Mouse (Mus musculus) neural tube, embryonic 11.5 days (tissue): Measurements from ENCODE around the gene Cracr2b. TPM values are rescaled to one million over a fixed set of nuclear protein-coding genes. Genes with fewer than 3 reads are reported as not detected.

Experiments
- ATAC-seq: fragments of 200-750 bp; cut with Nextera tagmentation; 2 replicates; pipeline ENCODE4 v1.8.0; 2017; ENCODE audit warnings: moderate number of reproducible peaks, mild to moderate bottlenecking, moderate TSS enrichment, moderate library complexity; ENCODE audit not compliant: insufficient read depth, low FRiP score, low TSS enrichment
- DNase-seq: peaks from one replicate; pipeline ENCODE4 v3.0.0-alpha.2; 2015; ENCODE audit warnings: low spot score
- H3K27ac ChIP-seq: fragments of 300-500 bp; sonication (generic); 2 replicates; pipeline ENCODE4 v1.5.1; 2014; ENCODE audit warnings: low read depth, mild to moderate bottlenecking, low read length
- H3K27me3 ChIP-seq: fragments of 300-500 bp; sonication (generic); 2 replicates; pipeline ENCODE4 v1.6.1; 2014; ENCODE audit warnings: mild to moderate bottlenecking, low read length, mixed read lengths; ENCODE audit not compliant: control insufficient read depth, insufficient read depth
- H3K36me3 ChIP-seq: fragments of 300-500 bp; sonication (generic); 2 replicates; pipeline ENCODE4 v1.6.1; 2014; ENCODE audit warnings: mild to moderate bottlenecking, low read length, moderate library complexity, mixed read lengths; ENCODE audit not compliant: control insufficient read depth, insufficient read depth
- H3K4me1 ChIP-seq: fragments of 300-500 bp; sonication (generic); 2 replicates; pipeline ENCODE4 v1.6.1; 2014; ENCODE audit warnings: low read length, mixed read lengths; ENCODE audit not compliant: control insufficient read depth, insufficient read depth
- H3K4me2 ChIP-seq: fragments of 300-500 bp; sonication (generic); 2 replicates; pipeline ENCODE4 v1.6.1; 2014; ENCODE audit warnings: low read depth, mild to moderate bottlenecking, moderate library complexity
- H3K4me3 ChIP-seq: fragments of 300-500 bp; sonication (generic); 2 replicates; pipeline ENCODE4 v1.5.1; 2014; ENCODE audit warnings: low read depth, low read length
- H3K9ac ChIP-seq: fragments of 300-500 bp; sonication (generic); 2 replicates; pipeline ENCODE4 v1.6.1; 2014; ENCODE audit warnings: mild to moderate bottlenecking, low read length
- H3K9me3 ChIP-seq: fragments of 300-500 bp; sonication (generic); 2 replicates; pipeline ENCODE4 v1.6.1; 2016; ENCODE audit warnings: low read length; ENCODE audit not compliant: control insufficient read depth
- WGBS: fragments of 180-500 bp; shearing (Covaris S2); extraction: QIAGEN DNeasy Blood & Tissue Kit; methylation state at CpG from one replicate; pipeline ENCODE4 v1.1.7; 2014; 5-methylcytosine and 5-hydroxymethylcytosine counted together
- polyA plus RNA-seq: library from polyadenylated mRNA; unstranded; fragments of >200 nt; fragmentation: Nextera tagmentation; extraction: Ambion mirVana; gene quantifications from 2 replicates; pipeline ENCODE4 v1.2.1, GENCODE M21; 2014

The Cracr2b gene
- polyA plus RNA-seq, 1 experiment from 2014 or later: 6.4 TPM

DNA sequence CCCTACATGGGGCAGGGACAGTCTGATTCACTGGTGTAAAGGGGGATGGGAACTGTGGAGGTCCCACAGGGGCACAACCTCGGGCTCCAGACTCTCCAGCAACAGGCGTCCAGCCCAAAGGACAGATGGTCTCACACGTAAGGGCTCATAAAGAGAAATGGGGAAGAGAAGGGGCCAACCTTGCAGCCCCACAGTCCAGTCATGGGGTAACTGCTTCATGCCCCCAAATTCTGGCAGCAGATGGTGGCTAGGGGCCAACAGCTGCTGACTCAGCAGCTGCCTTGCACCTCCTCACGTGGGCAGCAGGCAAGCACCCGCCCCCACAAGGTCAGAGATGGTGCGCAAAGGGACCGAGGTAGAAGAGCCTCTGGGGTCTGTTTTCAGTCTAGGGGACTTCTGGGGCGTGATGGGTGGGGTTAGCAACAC is 28.7 kb upstream of the Cracr2b start:
- no peak overlapping the region for H3K27ac ChIP-seq
- no peak overlapping the region for H3K9ac ChIP-seq
- ATAC-seq: no peak
- H3K4me2 ChIP-seq: no peak overlapping the region
- no peaks in the 10 kb centered on the region for H3K9me3 ChIP-seq
- H3K4me1 ChIP-seq: peaks cover 37% of the 10 kb centered on the region
- H3K27me3 ChIP-seq: no peaks in the 10 kb centered on the region
- H3K4me3 ChIP-seq: no peak overlapping the region
- 75% methylated on average over 8 of the region's 8 CpGs for WGBS
- H3K36me3 ChIP-seq: peaks cover 9% of the 10 kb centered on the region
- no peak for DNase-seq

DNA sequence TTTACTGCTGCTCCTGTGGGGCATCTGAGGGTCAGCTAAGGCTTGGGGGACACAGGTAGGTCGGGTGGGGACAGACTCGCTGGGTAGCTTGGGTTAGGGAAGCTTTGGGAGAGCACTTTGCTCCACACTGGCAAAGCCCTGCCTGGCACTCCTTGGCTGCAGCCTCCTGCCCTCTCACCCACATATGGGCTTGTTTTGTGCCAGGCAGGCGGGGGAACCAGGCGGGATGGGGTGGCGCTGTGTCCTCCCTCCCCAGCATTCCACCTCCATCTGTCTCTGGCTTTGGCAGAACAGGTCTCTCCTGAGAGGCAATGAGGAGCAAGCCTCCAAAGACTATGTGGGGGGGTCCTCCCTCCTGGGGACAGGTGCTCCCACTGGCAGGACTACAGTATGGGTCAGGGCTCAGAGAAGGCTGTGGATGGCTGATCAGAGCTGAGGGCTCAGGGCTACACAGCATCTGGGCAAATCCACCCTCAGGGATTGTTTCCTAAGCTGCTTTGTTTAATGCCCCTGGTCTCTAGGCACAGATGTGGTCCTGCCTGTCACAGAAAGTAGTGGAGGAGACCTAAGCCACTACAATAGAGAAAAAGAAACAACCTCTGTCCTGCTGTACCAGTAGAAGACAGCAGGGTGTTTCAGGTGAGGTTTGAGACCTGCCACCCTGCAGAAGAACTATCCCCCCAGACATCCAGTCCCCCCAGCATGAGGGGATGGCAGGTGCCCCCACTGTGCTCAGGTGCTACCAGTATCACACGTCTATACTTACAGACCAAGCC is 28.0 kb upstream of the Cracr2b start:
- no peak overlapping the region for H3K4me3 ChIP-seq
- no peak for DNase-seq
- H3K36me3 ChIP-seq: peaks cover 9% of the 10 kb centered on the region
- no peaks in the 10 kb centered on the region for H3K27me3 ChIP-seq
- H3K4me2 ChIP-seq: no peak overlapping the region
- no peak for ATAC-seq
- no peaks in the 10 kb centered on the region for H3K9me3 ChIP-seq
- WGBS: 87% methylated on average over 6 of the region's 6 CpGs
- H3K27ac ChIP-seq: no peak overlapping the region
- no peak overlapping the region; the same call in 1 of the 2 replicates for H3K9ac ChIP-seq
- H3K4me1 ChIP-seq: peaks cover 37% of the 10 kb centered on the region

DNA sequence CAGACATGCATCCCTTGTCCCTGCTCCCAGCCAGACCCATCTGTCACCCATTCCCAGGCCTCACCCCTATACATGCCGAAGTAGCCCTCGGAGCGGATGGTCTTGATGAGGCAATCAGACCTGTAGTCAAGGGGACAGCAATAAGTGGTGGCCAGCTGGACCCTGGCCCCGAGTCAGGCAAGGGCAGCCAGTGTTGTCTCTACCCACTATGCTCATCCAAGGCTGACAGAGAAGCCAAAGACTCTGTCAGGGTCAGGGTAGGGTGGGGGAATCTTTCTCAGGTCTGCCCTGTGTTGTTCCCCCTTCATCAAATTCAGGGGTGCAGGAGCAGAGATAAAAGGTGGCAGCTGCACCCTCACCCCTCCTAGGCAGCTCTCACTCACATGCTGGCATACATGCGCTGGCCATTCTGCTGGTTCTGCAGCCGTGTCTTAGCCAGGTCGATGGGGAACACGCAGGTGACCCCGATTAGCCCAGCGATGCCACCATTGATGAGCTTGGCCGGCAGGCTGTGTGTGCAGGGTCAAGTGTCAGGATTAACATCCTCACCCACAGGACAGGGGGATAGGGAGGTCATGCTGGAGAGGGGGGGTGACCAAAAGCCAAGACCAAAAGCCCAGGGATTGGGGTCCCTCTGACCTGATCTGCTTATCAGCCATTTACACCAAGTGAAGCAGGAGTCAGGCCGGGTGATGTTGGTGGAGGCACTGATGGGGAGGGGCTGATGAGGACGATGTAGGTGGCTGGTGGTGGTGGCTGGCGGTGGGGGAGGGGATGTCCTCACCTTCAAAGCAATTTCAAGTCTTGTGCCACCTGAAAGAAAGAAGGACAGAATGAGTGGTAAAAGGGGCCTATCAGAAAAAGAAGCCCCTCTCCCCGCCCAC is 27.1 kb upstream of the Cracr2b start:
- WGBS: 77% methylated on average over 15 of the region's 15 CpGs
- Histone ChIP-seq H3K27ac (0 out of 2 replicates have a peak overlapping the region, but pooled peaks have one; percentile 6), H3K36me3 (peaks cover 9% of the 10 kb centered on the region), H3K27me3 (no peaks in the 10 kb centered on the region), H3K4me2 (peak overlapping the region; percentile 74), H3K9ac (peak overlapping the region; percentile 69), H3K9me3 (no peaks in the 10 kb centered on the region), H3K4me1 (peaks cover 37% of the 10 kb centered on the region), H3K4me3 (peak overlapping the region; percentile 45)
- DNase-seq (no peak), ATAC-seq (no peak)

DNA sequence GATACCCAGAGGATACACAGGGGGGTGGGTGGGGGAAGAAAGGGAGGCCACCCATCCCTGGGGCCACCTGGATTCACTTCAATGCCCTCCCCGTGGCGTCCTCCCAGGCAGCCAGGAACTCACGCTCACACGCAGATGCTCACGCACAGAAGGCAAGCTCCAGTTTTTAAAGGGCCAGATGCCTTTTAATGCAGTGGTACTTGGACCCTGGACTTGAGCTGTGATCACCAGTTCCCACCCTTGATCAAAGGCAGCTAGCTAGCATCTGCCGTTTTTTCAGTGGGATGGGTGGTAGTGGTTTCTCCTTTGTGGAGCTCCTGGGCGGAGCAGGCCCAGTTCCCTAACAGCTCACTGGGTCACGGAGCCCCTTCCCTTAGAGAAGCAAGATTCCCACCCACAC is 26.4 kb upstream of the Cracr2b start:
- peak; percentile 52 for DNase-seq
- Histone ChIP-seq H3K4me1 (peaks cover 30% of the 10 kb centered on the region), H3K9ac (peak overlapping the region; percentile 69), H3K27ac (peak overlapping the region; percentile 24), H3K4me3 (peak overlapping the region; percentile 45), H3K27me3 (no peaks in the 10 kb centered on the region), H3K4me2 (peak overlapping the region; percentile 74), H3K9me3 (no peaks in the 10 kb centered on the region), H3K36me3 (peaks cover 9% of the 10 kb centered on the region)
- WGBS: 14% methylated on average over 8 of the region's 8 CpGs
- ATAC-seq: no peak; the same call in 1 of the 2 replicates

DNA sequence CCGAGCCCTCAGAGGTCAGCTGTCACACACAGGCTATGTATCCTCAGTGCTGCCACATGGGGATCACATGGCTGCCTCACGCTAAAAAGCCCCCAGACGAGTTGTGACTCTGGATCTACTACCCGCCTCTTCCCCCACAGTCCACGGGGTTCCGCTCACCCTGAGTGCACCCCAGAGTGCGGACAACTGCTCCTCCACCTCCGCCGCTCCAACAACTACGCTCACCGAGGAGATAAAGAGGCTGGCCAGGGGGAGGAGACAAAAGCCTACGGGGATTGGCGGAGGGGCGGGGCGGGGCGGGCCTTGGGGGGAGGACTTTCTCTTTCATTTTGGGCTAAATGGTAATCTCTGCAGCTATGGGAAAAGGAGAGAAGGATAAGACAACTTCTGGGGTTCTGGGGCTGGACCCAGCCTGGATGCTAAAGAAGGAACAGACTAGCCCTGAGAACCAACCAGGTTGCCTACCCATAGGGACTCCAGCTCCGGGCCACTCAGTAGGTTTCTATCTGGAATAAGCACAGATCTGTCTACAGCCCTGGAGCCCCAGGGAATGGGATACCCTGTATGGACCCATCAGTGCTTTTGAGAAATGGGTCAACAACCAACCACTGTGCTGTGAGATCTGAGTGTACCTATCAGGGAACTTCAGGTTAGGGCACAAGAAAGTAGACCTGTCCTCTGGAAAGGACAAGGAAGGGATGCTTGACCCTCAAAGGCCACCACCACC is 25.6 kb upstream of the Cracr2b start:
- Histone ChIP-seq H3K27ac (peak overlapping the region; percentile 24), H3K4me3 (peak overlapping the region; percentile 45), H3K27me3 (no peaks in the 10 kb centered on the region), H3K36me3 (peaks cover 9% of the 10 kb centered on the region), H3K9ac (peak overlapping the region; percentile 69), H3K9me3 (no peaks in the 10 kb centered on the region), H3K4me2 (peak overlapping the region; percentile 74), H3K4me1 (peaks cover 26% of the 10 kb centered on the region)
- WGBS: 4% methylated on average over 17 of the region's 17 CpGs
- ATAC-seq (no peak; the same call in 1 of the 2 replicates), DNase-seq (peak; percentile 55)

DNA sequence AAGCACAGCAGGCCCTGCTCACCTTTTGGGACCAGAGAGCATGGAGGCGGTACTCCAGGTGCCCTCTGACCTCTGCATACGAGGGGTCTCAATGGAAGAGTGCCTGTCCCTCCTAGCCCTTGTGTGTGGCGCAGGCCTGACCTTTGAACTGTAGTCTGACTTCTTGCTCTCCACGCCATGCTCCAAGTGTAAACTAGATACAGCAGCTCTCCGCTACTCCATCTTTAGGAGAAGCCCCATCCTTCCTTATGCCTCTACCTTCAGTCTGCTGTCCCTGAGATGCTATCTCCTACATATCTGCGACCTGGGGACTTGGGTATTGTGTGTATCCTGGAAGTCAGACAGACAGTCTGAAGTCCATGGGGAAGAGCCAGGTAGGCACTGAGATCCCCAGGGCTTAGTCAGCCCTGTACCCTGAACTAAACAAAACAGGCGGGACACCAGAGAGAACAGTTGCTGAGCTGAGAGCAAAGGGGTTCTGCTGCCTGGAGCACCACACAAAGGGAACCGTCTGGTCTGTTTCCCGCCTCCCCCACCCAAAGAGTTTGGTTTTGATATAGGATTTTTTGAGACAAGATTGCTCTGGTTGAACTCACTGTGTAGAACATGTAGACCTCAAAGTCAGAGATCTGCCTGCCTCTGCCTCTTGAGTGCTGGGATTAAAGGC is 24.9 kb upstream of the Cracr2b start:
- Histone ChIP-seq H3K27me3 (no peaks in the 10 kb centered on the region), H3K4me1 (peaks cover 26% of the 10 kb centered on the region), H3K9ac (no peak overlapping the region), H3K4me3 (peak overlapping the region; percentile 63), H3K9me3 (no peaks in the 10 kb centered on the region), H3K4me2 (peak overlapping the region; percentile 85), H3K36me3 (peaks cover 7% of the 10 kb centered on the region), H3K27ac (no peak overlapping the region)
- 78% methylated on average over 9 of the region's 9 CpGs for WGBS
- ATAC-seq (no peak), DNase-seq (no peak)

DNA sequence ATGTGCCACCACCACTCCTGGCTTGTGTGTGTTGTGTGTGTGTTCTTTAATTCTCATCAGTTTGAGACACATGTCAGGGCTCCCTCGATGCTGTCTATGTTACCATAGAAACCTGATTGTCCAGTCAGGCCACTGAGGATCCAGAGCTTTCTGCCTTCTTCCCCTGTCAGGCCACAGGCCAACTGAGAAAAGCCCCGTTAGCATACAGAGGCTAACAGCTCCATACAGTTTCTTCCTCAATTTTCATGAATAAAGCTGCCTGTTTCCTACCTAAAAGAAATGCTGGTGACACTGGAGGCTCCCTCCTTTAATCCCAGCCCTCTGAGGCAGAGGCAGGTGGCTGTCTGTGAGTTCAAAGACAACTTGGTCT is 24.4 kb upstream of the Cracr2b start:
- Histone ChIP-seq H3K9ac (peak overlapping the region; percentile 77; the same call in 1 of the 2 replicates), H3K4me1 (peaks cover 26% of the 10 kb centered on the region), H3K9me3 (no peaks in the 10 kb centered on the region), H3K4me2 (peak overlapping the region; percentile 85), H3K4me3 (peak overlapping the region; percentile 63), H3K36me3 (peaks cover 8% of the 10 kb centered on the region), H3K27me3 (no peaks in the 10 kb centered on the region), H3K27ac (no peak overlapping the region)
- DNase-seq (no peak), ATAC-seq (no peak)
- 64% methylated on average over 2 of the region's 2 CpGs for WGBS
